Mouse (Mus musculus) lung, adult 2 months (tissue): ENCODE results near the gene Entpd8. TPM values are rescaled to one million over a fixed set of nuclear protein-coding genes. Genes with fewer than 3 reads are reported as not detected.

Experiments
- DNase-seq: peaks from one replicate; pipeline ENCODE4 v3.0.0; 2022
- H3K4me1 ChIP-seq: fragments of 200-500 bp; 2 replicates; pipeline ENCODE4 v1.6.1; 2011; ENCODE audit warnings: low read length; ENCODE audit not compliant: control insufficient read depth, insufficient read depth
- H3K4me3 ChIP-seq: fragments of 200-500 bp; replicated peaks from 2 replicates; pipeline ENCODE3; 2011; ENCODE audit warnings: low read depth, mild to moderate bottlenecking, control low read depth, low read length; ENCODE audit errors: extremely low read depth
- CTCF ChIP-seq: fragments of 200-500 bp; IDR thresholded peaks from 2 replicates; pipeline ENCODE4 v1.5.1; 2011; ENCODE audit warnings: mild to moderate bottlenecking, low read length, control low read depth; ENCODE audit not compliant: insufficient read depth
- POLR2A ChIP-seq: fragments of 200-500 bp; IDR thresholded peaks from 2 replicates; pipeline ENCODE4 v1.6.1; 2011; ENCODE audit warnings: low read depth, mild to moderate bottlenecking, control low read depth, low read length, borderline replicate concordance; ENCODE audit errors: extremely low read depth
- WGBS: fragments of 180-500 bp; shearing (Covaris S2); methylation state at CpG from one replicate; pipeline ENCODE4 v1.1.7; 2018; 5-methylcytosine and 5-hydroxymethylcytosine counted together
- polyA plus RNA-seq: library from polyadenylated mRNA; depleted of rRNA; stranded (reverse); fragments of >200 nt; gene quantifications from 2 replicates; pipeline ENCODE4 v1.2.3, GENCODE M21; 2012

The Entpd8 gene
- polyA plus RNA-seq, 1 experiment = 2.0 TPM

- WGBS = 86% methylated on average over 7 of the region's 7 CpGs
- no peak overlapping the region for H3K4me3 ChIP-seq
- TF ChIP-seq POLR2A (no peak), CTCF (no peak)
- DNase-seq = no peak
- H3K4me1 ChIP-seq = peaks cover 6% of the 10 kb centered on the region
These were observed 21.2 kb upstream of the Entpd8 start for GRCm38 (mm10) chr2:25058926-25059325.

DNA sequence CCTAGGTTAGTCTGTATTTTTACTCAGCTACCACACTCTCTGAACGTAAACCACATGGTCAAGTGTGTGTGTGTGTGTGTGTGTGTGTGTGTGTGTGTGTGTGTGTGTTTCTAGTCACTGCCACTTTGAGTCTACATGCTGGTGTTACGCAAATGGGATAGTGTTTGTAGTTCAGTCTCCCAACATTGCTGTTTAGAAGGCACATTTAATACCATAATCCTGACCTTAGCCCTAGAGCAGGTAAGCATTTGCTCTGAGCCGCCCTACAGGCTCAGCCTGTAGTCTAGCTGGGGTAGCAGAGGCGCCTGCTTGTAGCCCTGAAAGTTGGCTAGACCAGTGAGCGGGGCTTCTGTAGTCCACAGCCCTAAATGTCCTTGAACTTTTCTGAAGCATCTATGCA is 16.6 kb upstream of the Entpd8 start:
- Histone ChIP-seq H3K4me3 (no peak overlapping the region), H3K4me1 (no peaks in the 10 kb centered on the region)
- TF ChIP-seq CTCF (no peak), POLR2A (no peak)
- 93% methylated on average over 5 of the region's 5 CpGs for WGBS
- DNase-seq = no peak

DNA sequence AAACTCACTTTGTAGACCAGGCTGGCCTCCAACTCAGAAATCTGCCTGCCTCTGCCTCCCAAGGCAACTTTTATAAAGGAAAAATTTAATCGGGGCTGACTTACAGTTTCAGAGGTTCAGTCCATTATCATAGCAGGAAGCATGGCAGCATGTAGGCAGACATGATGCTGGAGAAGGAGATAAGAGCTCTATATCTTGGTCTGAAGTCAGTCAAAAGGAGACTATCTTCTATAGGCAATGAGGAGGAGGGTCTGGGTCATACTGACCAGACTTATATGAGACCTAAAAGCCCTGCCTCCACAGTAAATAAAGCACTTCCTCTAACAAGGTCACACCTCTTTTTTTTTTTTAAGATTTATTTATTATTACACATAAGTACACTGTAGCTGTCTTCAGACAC is 15.8 kb upstream of the Entpd8 start:
- no peak for DNase-seq
- WGBS = 96% methylated on average over 1 of the region's 1 CpGs
- no peaks in the 10 kb centered on the region for H3K4me1 ChIP-seq
- H3K4me3 ChIP-seq = no peak overlapping the region
- TF ChIP-seq POLR2A (no peak), CTCF (no peak)

GRCm38 (mm10) chr2:25065537-25065936 is 14.6 kb upstream of the Entpd8 start:
- Histone ChIP-seq H3K4me3 (no peak overlapping the region), H3K4me1 (no peaks in the 10 kb centered on the region)
- DNase-seq = no peak
- TF ChIP-seq CTCF = no peak
- TF ChIP-seq POLR2A = no peak

GRCm38 (mm10) chr2:25066552-25066951 is 13.6 kb upstream of the Entpd8 start:
- TF ChIP-seq CTCF (no peak), POLR2A (no peak)
- Histone ChIP-seq H3K4me1 (no peaks in the 10 kb centered on the region), H3K4me3 (no peak overlapping the region)
- 73% methylated on average over 4 of the region's 4 CpGs for WGBS
- no peak for DNase-seq

DNA sequence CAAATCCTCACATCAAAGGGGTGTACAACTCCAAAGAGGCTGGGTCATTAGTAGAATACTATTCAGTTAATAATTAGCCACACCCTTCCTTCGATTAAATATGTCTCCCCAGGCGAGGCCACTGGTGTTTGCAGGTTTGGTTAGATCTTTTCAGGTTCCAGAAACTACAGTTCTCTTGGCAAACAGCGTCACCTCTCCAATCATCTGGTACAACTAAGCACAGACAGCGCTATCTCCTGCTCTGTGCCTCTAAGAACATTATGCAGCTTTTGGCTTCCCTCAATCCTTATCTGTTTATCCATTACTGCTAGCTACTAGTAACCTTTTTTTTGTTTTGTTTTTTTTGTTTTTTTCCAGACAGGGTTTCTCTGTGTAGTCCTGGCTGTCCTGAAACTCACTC is 10.6 kb upstream of the Entpd8 start:
- WGBS = 67% methylated on average over 4 of the region's 4 CpGs
- Histone ChIP-seq H3K4me3 (no peak overlapping the region), H3K4me1 (no peaks in the 10 kb centered on the region)
- no peak for TF ChIP-seq POLR2A
- TF ChIP-seq CTCF = no peak
- DNase-seq = no peak

DNA sequence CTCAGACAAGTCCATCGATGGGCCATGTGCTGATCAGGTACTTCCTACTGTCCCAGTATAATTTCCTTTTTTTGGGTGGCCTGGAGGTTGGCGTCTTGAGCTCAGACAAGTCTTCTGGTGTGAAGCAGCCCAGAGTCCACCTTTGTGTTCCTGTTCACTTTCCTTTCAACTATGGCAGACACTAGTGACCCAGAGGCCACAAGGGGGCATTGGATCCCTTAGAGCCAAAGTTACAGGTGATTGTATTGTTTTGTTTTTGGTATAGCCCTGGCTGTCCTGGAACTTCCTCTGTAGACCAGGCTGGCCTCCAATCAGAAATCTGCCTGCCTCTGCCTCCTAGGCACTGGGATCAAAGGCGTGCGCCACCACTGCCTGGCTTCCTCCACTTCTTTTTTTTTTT is 7.7 kb upstream of the Entpd8 start:
- no peak for TF ChIP-seq CTCF
- TF ChIP-seq POLR2A = no peak
- WGBS = 83% methylated on average over 4 of the region's 4 CpGs

DNA sequence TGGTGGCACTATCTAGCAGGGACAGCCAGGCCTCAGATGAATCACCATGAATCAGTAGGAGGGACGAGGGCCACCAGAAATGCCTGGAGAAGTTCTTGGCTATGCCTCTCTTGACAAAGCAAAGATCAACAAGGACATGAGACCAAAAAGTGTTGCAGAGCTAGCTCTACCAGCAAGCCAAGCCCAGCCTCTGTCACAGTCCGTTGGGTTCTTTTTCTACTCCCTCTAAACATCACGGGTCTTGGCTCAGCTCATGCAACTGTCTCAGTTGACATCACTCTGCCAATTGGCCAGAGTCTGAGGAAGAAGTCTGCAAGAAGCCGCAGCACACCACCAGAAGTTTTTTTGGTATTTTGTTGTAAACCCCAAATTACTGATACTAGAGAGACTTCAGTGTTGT is 4.6 kb upstream of the Entpd8 start:
- Histone ChIP-seq H3K4me3 (no peak overlapping the region), H3K4me1 (no peaks in the 10 kb centered on the region)
- DNase-seq = no peak
- TF ChIP-seq POLR2A (no peak), CTCF (no peak)
- 65% methylated on average over 4 of the region's 4 CpGs for WGBS

More for the DNA sequence above, 7.7 kb upstream of the Entpd8 start:
- no peak for DNase-seq
- H3K4me1 ChIP-seq = no peaks in the 10 kb centered on the region
- no peak overlapping the region for H3K4me3 ChIP-seq

GRCm38 (mm10) chr2:25078967-25079366 is 1.1 kb upstream of the Entpd8 start:
- TF ChIP-seq POLR2A (0 out of 2 replicates have a peak, but pooled peaks have one; percentile 7), CTCF (no peak)
- Histone ChIP-seq H3K4me1 (no peaks in the 10 kb centered on the region), H3K4me3 (no peak overlapping the region)
- no peak for DNase-seq
- WGBS = 44% methylated on average over 1 of the region's 1 CpGs

GRCm38 (mm10) chr2:25083697-25084096 is 3.6 kb downstream of the Entpd8 start:
- Histone ChIP-seq H3K4me3 (no peak overlapping the region), H3K4me1 (no peaks in the 10 kb centered on the region)
- 76% methylated on average over 4 of the region's 4 CpGs for WGBS
- no peak for DNase-seq
- TF ChIP-seq POLR2A = no peak
- no peak for TF ChIP-seq CTCF
